Mouse (Mus musculus) lung, postnatal 0 days (tissue): Measurements from ENCODE around the gene Togaram2. TPM values are rescaled to one million over a fixed set of nuclear protein-coding genes. Genes with fewer than 3 reads are reported as not detected.
"Not testable (repeated sequence)": the region's sequence is repeated elsewhere in the genome, so short reads cannot be mapped to it uniquely, and the experiment has no call there.

ENCODE experiments used
- ATAC-seq: fragments of 200-750 bp; cut with Nextera tagmentation; 2 replicates; pipeline ENCODE4 v1.8.0; 2017; ENCODE audit warnings: moderate library complexity
- DNase-seq: peaks from one replicate; pipeline ENCODE4 v3.0.0-alpha.2; 2016; ENCODE audit warnings: low spot score
- H3K27ac ChIP-seq: fragments of 300-500 bp; sonication (generic); 2 replicates; pipeline ENCODE4 v1.5.1; 2014; ENCODE audit warnings: antibody characterized with exemption, mild to moderate bottlenecking, low read length, mixed read lengths
- H3K27me3 ChIP-seq: fragments of 300-500 bp; sonication (generic); replicated peaks from 2 replicates; pipeline ENCODE4 v1.6.1; 2014; ENCODE audit warnings: low read length, mixed read lengths; ENCODE audit not compliant: insufficient read depth
- H3K36me3 ChIP-seq: fragments of 300-500 bp; sonication (generic); 2 replicates; pipeline ENCODE4 v1.6.1; 2014; ENCODE audit warnings: low read length, mixed read lengths; ENCODE audit not compliant: insufficient read depth
- H3K4me1 ChIP-seq: fragments of 300-500 bp; sonication (generic); 2 replicates; pipeline ENCODE4 v1.6.1; 2014; ENCODE audit warnings: antibody characterized with exemption, low read depth, low read length, mixed read lengths; ENCODE audit not compliant: insufficient read depth
- H3K4me2 ChIP-seq: fragments of 300-500 bp; sonication (generic); replicated peaks from 2 replicates; pipeline ENCODE4 v1.6.1; 2014; ENCODE audit warnings: low read depth, mild to moderate bottlenecking, low read length, moderate library complexity, mixed read lengths
- H3K4me3 ChIP-seq: fragments of 300-500 bp; sonication (generic); 2 replicates; pipeline ENCODE4 v1.5.1; 2014; ENCODE audit warnings: low read depth, low read length
- H3K9ac ChIP-seq: fragments of 300-500 bp; sonication (generic); replicated peaks from 2 replicates; pipeline ENCODE4 v1.6.1; 2014; ENCODE audit warnings: low read depth, mild to moderate bottlenecking
- H3K9me3 ChIP-seq: fragments of 300-500 bp; sonication (generic); 2 replicates; pipeline ENCODE4 v1.6.1; 2016; ENCODE audit warnings: low read length, mixed read lengths
- CTCF ChIP-seq: IDR thresholded peaks from 2 replicates; pipeline ENCODE4 v1.5.1; 2016; ENCODE audit warnings: antibody characterized with exemption, mild to moderate bottlenecking
- EP300 ChIP-seq: IDR thresholded peaks from 2 replicates; pipeline ENCODE4 v1.6.1; 2016; ENCODE audit warnings: antibody characterized with exemption, mild to moderate bottlenecking, control low read depth
- WGBS: fragments of 180-500 bp; shearing (Covaris S2); extraction: QIAGEN DNeasy Blood & Tissue Kit; methylation state at CpG from one replicate; pipeline ENCODE4 v1.1.7; 2014; 5-methylcytosine and 5-hydroxymethylcytosine counted together
- polyA plus RNA-seq: library from polyadenylated mRNA; unstranded; fragments of >200 nt; fragmentation: Nextera tagmentation; extraction: Ambion mirVana; gene quantifications from 2 replicates; pipeline ENCODE4 v1.2.1, GENCODE M21; 2015

Togaram2 gene
- polyA plus RNA-seq, 1 experiment from 2014 or later: 6.3 TPM

- H3K27ac ChIP-seq: no peak overlapping the region
- H3K27me3 ChIP-seq: no peaks in the 10 kb centered on the region
- no peaks in the 10 kb centered on the region for H3K9me3 ChIP-seq
- no peak for DNase-seq
- no peak for ATAC-seq
- H3K36me3 ChIP-seq: no peaks in the 10 kb centered on the region
- WGBS: 55% methylated on average over 8 of the region's 8 CpGs
- no peak overlapping the region for H3K9ac ChIP-seq
- TF ChIP-seq CTCF: no peak
- TF ChIP-seq EP300: no peak
- no peak overlapping the region for H3K4me2 ChIP-seq
- no peaks in the 10 kb centered on the region for H3K4me1 ChIP-seq
- H3K4me3 ChIP-seq: no peak overlapping the region
Measured at GRCm38 (mm10) chr17:71747561-71747960, 74.5 kb downstream of the Togaram2 start.

DNA sequence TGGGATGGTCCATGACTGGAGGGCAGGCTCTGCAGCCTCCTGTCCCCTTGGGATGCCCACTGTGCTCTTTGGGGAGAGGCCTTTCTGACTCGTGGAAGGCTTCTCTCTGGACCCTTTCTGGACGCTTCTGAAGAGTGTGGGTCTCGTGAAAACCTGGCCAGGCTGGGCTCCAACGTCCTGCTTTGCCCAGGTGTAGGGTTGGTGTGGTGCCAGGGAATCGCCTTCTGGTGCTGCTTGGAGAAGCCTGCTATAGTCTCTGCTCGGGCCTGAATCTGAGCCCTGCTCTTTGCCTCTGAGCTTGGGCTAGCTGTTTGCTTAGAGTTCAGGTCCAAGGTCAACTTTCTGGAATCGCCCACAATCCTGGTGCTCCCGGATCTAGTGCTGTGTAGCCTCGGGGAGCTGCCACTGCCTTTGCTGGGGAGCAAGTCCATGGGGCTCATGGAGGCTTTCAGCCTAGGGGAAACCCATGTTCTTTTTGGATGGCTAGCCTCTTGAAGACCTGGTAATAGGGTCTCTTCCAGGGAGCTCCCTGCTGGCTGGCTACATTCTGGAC, 76.6 kb downstream of the Togaram2 start:
- no peak overlapping the region for H3K4me2 ChIP-seq
- no peak for ATAC-seq
- no peak overlapping the region for H3K9ac ChIP-seq
- H3K4me1 ChIP-seq: no peaks in the 10 kb centered on the region
- H3K27me3 ChIP-seq: no peaks in the 10 kb centered on the region
- H3K9me3 ChIP-seq: no peaks in the 10 kb centered on the region
- no peaks in the 10 kb centered on the region for H3K36me3 ChIP-seq
- H3K27ac ChIP-seq: no peak overlapping the region
- 61% methylated on average over 9 of the region's 9 CpGs for WGBS
- no peak for TF ChIP-seq CTCF
- no peak for TF ChIP-seq EP300
- H3K4me3 ChIP-seq: no peak overlapping the region
- no peak for DNase-seq

DNA sequence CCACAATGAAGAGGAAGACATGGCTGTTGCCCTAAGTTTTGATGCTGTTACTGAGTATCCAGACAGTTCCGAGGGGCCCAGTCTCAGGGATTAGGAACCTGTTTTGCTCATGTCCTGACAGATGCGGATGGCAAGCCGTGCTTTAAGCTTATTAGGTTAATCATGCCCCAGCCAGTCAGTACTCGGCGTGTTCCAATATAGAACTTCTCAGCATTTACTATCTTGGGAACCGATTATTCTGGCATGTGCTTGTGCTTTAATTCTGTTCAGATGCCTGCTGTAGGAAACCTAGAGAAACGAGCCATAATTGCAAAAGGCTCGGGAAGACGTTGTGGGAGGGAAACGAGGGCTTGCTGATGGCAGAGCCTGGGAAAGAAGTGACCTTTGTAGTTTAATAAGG, 79.8 kb downstream of the Togaram2 start, which contains the start of gene Pcare:
TSS of gene Pcare (minus strand) at position 64 of the 400 bp plus-strand sequence.
- no peak for DNase-seq
- no peaks in the 10 kb centered on the region for H3K36me3 ChIP-seq
- no peaks in the 10 kb centered on the region for H3K4me1 ChIP-seq
- WGBS: 74% methylated on average over 10 of the region's 10 CpGs
- no peaks in the 10 kb centered on the region for H3K9me3 ChIP-seq
- no peak within 1 kb of the TSS for H3K4me3 ChIP-seq
- H3K9ac ChIP-seq: no peak within 1 kb of the TSS
- no peak for TF ChIP-seq CTCF
- no peak for TF ChIP-seq EP300
- ATAC-seq: no peak
- H3K27me3 ChIP-seq: no peaks in the 10 kb centered on the region
- H3K27ac ChIP-seq: no peak within 1 kb of the TSS
- no peak within 1 kb of the TSS for H3K4me2 ChIP-seq

GRCm38 (mm10) chr17:71760536-71760935, 87.5 kb downstream of the Togaram2 start:
- Histone ChIP-seq H3K36me3 (no peaks in the 10 kb centered on the region), H3K27me3 (no peaks in the 10 kb centered on the region), H3K4me2 (no peak overlapping the region), H3K9me3 (no peaks in the 10 kb centered on the region), H3K4me3 (no peak overlapping the region), H3K9ac (no peak overlapping the region), H3K27ac (no peak overlapping the region), H3K4me1 (no peaks in the 10 kb centered on the region)
- TF ChIP-seq EP300: no peak
- no peak for TF ChIP-seq CTCF
- ATAC-seq (no peak), DNase-seq (no peak)
- 77% methylated on average over 7 of the region's 7 CpGs for WGBS

DNA sequence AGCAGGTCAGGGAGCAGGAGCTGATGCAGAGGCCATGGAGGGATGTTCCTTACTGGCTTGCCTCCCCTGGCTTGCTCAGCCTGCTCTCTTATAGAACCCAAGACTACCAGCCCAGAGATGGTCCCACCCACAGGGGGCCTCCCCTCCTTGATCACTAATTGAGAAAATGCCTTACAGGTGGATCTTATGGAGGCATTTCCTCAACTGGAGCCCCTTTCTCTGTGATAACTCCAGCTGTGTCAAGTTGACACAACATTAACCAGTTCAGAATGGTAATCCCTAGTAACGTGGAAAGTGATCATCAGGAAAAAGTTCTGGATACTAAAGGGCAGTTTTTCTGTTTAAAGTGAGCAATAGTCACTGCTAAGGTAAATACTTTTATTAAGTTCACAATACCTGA, 95.1 kb downstream of the Togaram2 start, which contains the start of gene Clip4:
TSS of gene Clip4 (plus strand) at position 301 of the 400 bp plus-strand sequence.
- not testable (repeated sequence) for H3K27ac ChIP-seq, H3K36me3 ChIP-seq, H3K9me3 ChIP-seq, H3K4me2 ChIP-seq, H3K27me3 ChIP-seq, DNase-seq, ATAC-seq, H3K9ac ChIP-seq, H3K4me1 ChIP-seq, H3K4me3 ChIP-seq
- WGBS: 69% methylated on average over 1 of the region's 1 CpGs

- Histone ChIP-seq H3K27ac (no peak overlapping the region), H3K27me3 (no peaks in the 10 kb centered on the region), H3K4me2 (no peak overlapping the region), H3K36me3 (no peaks in the 10 kb centered on the region), H3K4me3 (no peak overlapping the region), H3K9ac (no peak overlapping the region), H3K4me1 (no peaks in the 10 kb centered on the region), H3K9me3 (no peaks in the 10 kb centered on the region)
- ATAC-seq (no peak), DNase-seq (no peak)
- TF ChIP-seq CTCF (no peak), EP300 (no peak)
- 51% methylated on average over 6 of the region's 6 CpGs for WGBS
Measured at GRCm38 (mm10) chr17:71769564-71769963, 96.5 kb downstream of the Togaram2 start.

GRCm38 (mm10) chr17:71770696-71771095, 97.6 kb downstream of the Togaram2 start:
- H3K27me3 ChIP-seq: no peaks in the 10 kb centered on the region
- no peaks in the 10 kb centered on the region for H3K4me1 ChIP-seq
- 88% methylated on average over 3 of the region's 3 CpGs for WGBS
- DNase-seq: no peak
- no peak overlapping the region for H3K27ac ChIP-seq
- no peak for ATAC-seq
- no peak overlapping the region for H3K4me2 ChIP-seq
- TF ChIP-seq CTCF: no peak
- TF ChIP-seq EP300: no peak
- no peaks in the 10 kb centered on the region for H3K36me3 ChIP-seq
- H3K9ac ChIP-seq: no peak overlapping the region
- no peaks in the 10 kb centered on the region for H3K9me3 ChIP-seq
- H3K4me3 ChIP-seq: no peak overlapping the region
